Mouse (Mus musculus) stomach, embryonic 16.5 days (tissue): ENCODE data around the gene Kap. TPM values are rescaled to one million over a fixed set of nuclear protein-coding genes. Genes with fewer than 3 reads are reported as not detected.

Experiments used
- ATAC-seq: fragments of 200-750 bp; cut with Nextera tagmentation; 2 replicates; pipeline ENCODE4 v1.8.0; 2017; ENCODE audit warnings: moderate number of reproducible peaks, moderate TSS enrichment; ENCODE audit not compliant: insufficient read depth, low FRiP score
- H3K27ac ChIP-seq: fragments of 300-500 bp; sonication (generic); 2 replicates; pipeline ENCODE4 v1.5.1; 2014; ENCODE audit warnings: low read length
- H3K27me3 ChIP-seq: fragments of 300-500 bp; sonication (generic); 2 replicates; pipeline ENCODE4 v1.6.1; 2014; ENCODE audit warnings: low read length, control low read depth, mixed read lengths; ENCODE audit not compliant: control insufficient read depth, insufficient read depth
- H3K36me3 ChIP-seq: fragments of 300-500 bp; sonication (generic); 2 replicates; pipeline ENCODE4 v1.6.1; 2014; ENCODE audit warnings: low read length; ENCODE audit not compliant: control insufficient read depth, insufficient read depth
- H3K4me1 ChIP-seq: fragments of 300-500 bp; sonication (generic); 2 replicates; pipeline ENCODE4 v1.6.1; 2014; ENCODE audit warnings: low read length, control low read depth, mixed read lengths; ENCODE audit not compliant: control insufficient read depth, insufficient read depth
- H3K4me2 ChIP-seq: fragments of 300-500 bp; sonication (generic); 2 replicates; pipeline ENCODE4 v1.6.1; 2014; ENCODE audit warnings: low read depth, low read length, mixed read lengths
- H3K4me3 ChIP-seq: fragments of 300-500 bp; sonication (generic); replicated peaks from 2 replicates; pipeline ENCODE4 v1.5.1; 2014; ENCODE audit warnings: mild to moderate bottlenecking, low read length
- H3K9ac ChIP-seq: fragments of 300-500 bp; sonication (generic); 2 replicates; pipeline ENCODE4 v1.6.1; 2014; ENCODE audit warnings: low read length
- H3K9me3 ChIP-seq: fragments of 300-500 bp; sonication (generic); replicated peaks from 2 replicates; pipeline ENCODE4 v1.6.1; 2016; ENCODE audit warnings: low read length, control low read depth; ENCODE audit not compliant: control insufficient read depth
- WGBS: fragments of 180-500 bp; shearing (Covaris S2); extraction: QIAGEN DNeasy Blood & Tissue Kit; methylation state at CpG from one replicate; pipeline ENCODE4 v1.1.7; 2014; 5-methylcytosine and 5-hydroxymethylcytosine counted together
- polyA plus RNA-seq: library from polyadenylated mRNA; unstranded; fragments of >200 nt; fragmentation: Nextera tagmentation; extraction: Ambion mirVana; gene quantifications from 2 replicates; pipeline ENCODE4 v1.2.1, GENCODE M21; 2015

Kap gene
- not detected in 2 replicates for polyA plus RNA-seq

DNA sequence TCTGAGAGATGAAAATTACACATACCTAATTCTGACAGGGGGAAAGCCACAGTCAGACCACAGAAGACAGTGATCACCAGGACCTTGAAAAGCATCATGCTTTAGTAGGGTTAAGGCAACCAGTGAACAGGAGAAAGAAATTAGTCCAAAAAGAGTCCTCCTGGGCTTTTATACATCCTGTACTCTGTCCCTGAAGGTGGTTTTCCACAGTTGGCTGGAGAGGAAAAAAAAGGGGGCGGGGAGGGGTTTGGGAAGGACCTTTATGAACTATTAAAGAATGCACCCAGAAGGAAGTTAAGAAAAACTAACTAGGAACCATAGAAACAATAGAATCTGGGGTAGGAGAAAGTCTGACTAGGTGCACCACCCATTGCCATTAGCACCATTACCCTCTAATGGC, at the start of gene Kap:
TSS of gene Kap (minus strand) at position 237 of the 400 bp plus-strand sequence.
- Histone ChIP-seq H3K4me1 (no peaks in the 10 kb centered on the region), H3K4me3 (no peak within 1 kb of the TSS), H3K9me3 (no peaks in the 10 kb centered on the region), H3K9ac (no peak within 1 kb of the TSS), H3K27me3 (no peaks in the 10 kb centered on the region), H3K27ac (no peak within 1 kb of the TSS), H3K4me2 (no peak within 1 kb of the TSS), H3K36me3 (no peaks in the 10 kb centered on the region)
- WGBS = 83% methylated on average over 1 of the region's 1 CpGs
- no peak for ATAC-seq

DNA sequence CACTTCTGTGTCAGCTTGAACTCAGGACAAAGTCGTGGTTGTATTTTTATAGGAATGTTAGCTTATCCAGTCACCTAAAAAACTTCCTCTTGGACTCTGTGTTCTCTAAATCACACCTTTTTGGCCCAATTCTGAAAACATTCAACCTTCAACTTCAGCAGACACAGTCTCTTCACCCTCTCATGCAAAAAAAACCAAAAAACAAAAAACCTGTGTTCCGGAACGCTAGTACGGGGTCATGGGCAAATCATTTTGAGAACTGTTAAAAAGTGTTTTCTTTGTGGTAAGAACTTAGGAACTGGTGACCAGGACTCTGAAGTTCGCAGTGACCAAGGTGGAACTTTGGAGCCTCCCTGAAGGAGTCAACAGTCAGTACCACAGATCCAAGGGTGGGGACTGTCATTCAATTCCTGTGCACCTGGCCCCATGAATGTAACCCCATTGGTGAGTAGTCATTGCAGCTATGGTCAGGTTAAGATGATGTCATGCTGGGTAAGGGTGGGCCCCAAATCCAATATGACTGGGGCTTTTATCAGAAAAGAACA, 32.4 kb upstream of the Kap start:
- 88% methylated on average over 5 of the region's 5 CpGs for WGBS
- no peak for ATAC-seq
- Histone ChIP-seq H3K4me3 (no peak overlapping the region), H3K27ac (no peak overlapping the region), H3K9me3 (no peaks in the 10 kb centered on the region), H3K4me1 (no peaks in the 10 kb centered on the region), H3K36me3 (no peaks in the 10 kb centered on the region), H3K27me3 (no peaks in the 10 kb centered on the region), H3K9ac (no peak overlapping the region), H3K4me2 (no peak overlapping the region)

DNA sequence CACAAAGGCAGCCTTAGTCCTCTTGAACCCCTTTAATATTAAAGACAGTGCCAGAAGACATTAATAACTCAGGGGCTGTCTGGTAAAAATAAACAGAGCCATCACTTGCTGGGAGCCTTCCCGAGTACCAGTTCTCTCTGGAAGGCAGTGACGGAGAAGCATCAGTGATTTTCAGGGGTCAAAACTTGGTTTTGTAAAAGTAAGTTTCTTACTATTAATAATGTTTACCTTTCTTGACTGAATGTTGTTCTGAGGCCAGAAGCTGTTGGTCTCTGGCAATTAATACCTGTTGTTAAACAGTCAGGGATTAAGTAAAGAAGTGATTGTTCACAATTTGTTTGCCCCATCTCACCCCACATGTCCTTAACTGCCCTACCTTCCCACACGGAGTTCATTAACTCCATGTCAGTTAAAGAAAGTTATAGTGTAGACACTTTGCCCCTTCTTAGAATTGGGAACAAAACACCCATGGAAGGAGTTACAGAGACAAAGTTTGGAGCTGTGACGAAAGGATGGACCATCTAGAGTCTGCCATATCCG, 30.0 kb upstream of the Kap start:
- Histone ChIP-seq H3K27ac (no peak overlapping the region), H3K36me3 (no peaks in the 10 kb centered on the region), H3K27me3 (no peaks in the 10 kb centered on the region), H3K4me2 (no peak overlapping the region), H3K4me3 (no peak overlapping the region), H3K4me1 (no peaks in the 10 kb centered on the region), H3K9ac (no peak overlapping the region), H3K9me3 (no peaks in the 10 kb centered on the region)
- ATAC-seq = no peak
- 62% methylated on average over 5 of the region's 5 CpGs for WGBS

DNA sequence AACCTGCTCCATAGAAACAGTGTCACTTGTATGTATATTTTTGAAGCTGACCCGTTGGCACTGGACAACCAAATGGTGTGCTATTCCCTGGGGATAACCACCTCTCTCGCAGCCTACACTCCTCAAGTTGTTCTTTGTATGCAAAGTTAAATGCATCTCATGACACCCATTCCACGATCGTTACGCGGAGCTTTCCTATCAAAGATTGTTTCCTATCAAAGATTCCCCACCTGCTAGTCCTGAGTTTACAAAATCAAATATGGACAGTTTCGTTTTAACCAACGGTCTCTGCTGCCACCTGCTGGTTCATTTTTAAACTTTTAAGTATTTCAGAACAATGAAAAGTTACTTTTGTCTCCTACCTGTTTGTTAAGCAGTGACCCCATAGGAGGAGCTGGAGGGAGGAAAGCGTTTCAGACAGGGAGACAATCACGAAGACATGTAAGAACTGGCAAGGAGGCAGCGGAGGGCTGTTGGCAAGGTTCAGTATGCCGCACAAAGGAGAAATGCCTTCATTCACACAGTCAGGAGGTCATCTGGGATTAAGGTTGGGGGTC, 22.4 kb upstream of the Kap start:
- H3K9me3 ChIP-seq = no peaks in the 10 kb centered on the region
- H3K27ac ChIP-seq = no peak overlapping the region
- no peaks in the 10 kb centered on the region for H3K27me3 ChIP-seq
- H3K36me3 ChIP-seq = no peaks in the 10 kb centered on the region
- no peak for ATAC-seq
- H3K4me2 ChIP-seq = no peak overlapping the region
- no peaks in the 10 kb centered on the region for H3K4me1 ChIP-seq
- 25% methylated on average over 12 of the region's 12 CpGs for WGBS
- H3K4me3 ChIP-seq = no peak overlapping the region
- H3K9ac ChIP-seq = no peak overlapping the region

DNA sequence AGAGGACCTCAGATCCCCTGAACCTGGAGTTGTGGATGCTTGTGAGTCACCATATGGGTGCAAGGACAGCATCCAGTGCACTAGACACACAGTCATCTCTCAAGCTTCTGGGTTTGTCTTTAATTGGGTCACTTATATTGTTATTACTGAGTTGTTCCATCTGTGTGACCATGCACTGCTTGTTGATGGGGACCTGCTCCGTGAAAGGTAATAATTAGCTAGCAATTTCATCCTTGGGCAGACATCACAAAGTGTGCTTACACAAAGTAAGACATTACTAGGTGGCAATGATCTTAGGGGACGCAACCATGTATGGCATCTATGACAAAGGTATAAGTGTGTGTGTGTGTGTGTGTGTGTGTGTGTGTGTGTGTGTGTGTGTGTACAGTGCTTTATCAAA, 19.1 kb upstream of the Kap start:
- no peak overlapping the region for H3K27ac ChIP-seq

DNA sequence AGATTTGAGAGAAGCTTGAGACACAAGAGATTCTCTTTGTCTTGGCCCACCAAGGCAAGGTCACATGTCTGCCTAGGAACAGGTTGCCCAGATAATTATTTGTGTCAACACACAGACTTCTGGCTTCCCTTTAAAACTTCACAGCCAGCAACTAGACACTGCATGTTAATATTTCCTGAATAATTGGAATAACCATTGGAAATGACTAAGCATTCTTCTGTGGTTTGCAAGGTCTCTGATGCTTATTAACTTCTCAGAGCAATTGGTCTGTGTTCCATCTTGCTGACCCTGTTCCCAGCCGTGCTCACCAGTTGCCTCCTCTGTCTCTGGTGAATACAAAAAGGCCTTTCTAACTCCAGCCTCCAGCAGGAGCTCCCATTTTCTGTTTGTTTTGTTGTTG, 17.6 kb upstream of the Kap start:
- H3K4me2 ChIP-seq = no peak overlapping the region
- ATAC-seq = no peak
- H3K27me3 ChIP-seq = no peaks in the 10 kb centered on the region

More for the DNA sequence above, 19.1 kb upstream of the Kap start:
- Histone ChIP-seq H3K4me2 (no peak overlapping the region), H3K4me3 (no peak overlapping the region), H3K36me3 (no peaks in the 10 kb centered on the region), H3K9ac (no peak overlapping the region), H3K27me3 (no peaks in the 10 kb centered on the region), H3K9me3 (no peaks in the 10 kb centered on the region), H3K4me1 (no peaks in the 10 kb centered on the region)
- WGBS = 72% methylated on average over 2 of the region's 2 CpGs
- ATAC-seq = no peak

DNA sequence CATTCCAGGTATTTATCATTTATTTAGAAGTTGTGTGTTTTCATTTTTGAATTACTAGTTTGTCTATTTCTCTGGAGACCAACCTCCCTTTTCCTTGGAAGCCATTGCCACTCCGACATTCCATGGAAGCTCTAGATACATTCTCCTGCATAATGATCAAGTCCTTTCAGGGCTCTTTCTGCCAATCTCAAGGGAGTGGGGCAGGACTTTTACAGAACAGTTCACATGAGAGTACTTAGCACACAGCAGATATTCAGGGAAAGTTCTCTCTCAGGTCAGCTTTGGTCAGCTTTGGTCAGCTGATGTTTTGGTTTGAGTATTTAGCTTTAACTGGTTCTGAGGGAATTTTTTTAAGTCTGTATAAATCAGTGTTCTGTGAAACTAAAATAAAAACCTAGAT, 14.8 kb upstream of the Kap start:
- no peak for ATAC-seq
- WGBS = 86% methylated on average over 1 of the region's 1 CpGs
- no peak overlapping the region for H3K27ac ChIP-seq

More for the DNA sequence above, 17.6 kb upstream of the Kap start:
- H3K36me3 ChIP-seq = no peaks in the 10 kb centered on the region
- no peak overlapping the region for H3K9ac ChIP-seq
- no peaks in the 10 kb centered on the region for H3K4me1 ChIP-seq
- no peaks in the 10 kb centered on the region for H3K9me3 ChIP-seq
- no peak overlapping the region for H3K27ac ChIP-seq
- H3K4me3 ChIP-seq = no peak overlapping the region
- 72% methylated on average over 1 of the region's 1 CpGs for WGBS

DNA sequence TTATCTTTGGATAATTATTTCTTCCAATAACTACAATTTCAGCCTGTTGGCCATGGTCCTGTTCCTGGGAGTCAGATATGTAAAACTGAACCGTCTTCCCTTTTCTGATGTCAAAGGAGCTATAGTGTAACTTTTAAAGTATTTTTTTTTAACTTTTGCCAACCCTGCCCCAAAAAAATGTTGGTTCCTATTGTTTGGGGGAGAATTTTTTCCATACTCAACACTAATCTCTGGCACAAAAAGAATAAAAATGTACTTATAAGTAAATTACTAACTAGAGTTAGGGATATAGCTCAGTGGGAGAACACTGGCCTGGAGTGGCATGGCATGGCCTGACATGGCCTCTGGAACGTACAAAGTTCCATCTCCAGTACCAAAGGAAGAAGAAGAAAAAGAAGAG, 2.3 kb upstream of the Kap start:
- H3K9me3 ChIP-seq = no peaks in the 10 kb centered on the region
- ATAC-seq = no peak

More for the DNA sequence above, 14.8 kb upstream of the Kap start:
- Histone ChIP-seq H3K9me3 (no peaks in the 10 kb centered on the region), H3K27me3 (no peaks in the 10 kb centered on the region), H3K4me2 (no peak overlapping the region), H3K4me3 (no peak overlapping the region), H3K36me3 (no peaks in the 10 kb centered on the region), H3K4me1 (no peaks in the 10 kb centered on the region), H3K9ac (no peak overlapping the region)

DNA sequence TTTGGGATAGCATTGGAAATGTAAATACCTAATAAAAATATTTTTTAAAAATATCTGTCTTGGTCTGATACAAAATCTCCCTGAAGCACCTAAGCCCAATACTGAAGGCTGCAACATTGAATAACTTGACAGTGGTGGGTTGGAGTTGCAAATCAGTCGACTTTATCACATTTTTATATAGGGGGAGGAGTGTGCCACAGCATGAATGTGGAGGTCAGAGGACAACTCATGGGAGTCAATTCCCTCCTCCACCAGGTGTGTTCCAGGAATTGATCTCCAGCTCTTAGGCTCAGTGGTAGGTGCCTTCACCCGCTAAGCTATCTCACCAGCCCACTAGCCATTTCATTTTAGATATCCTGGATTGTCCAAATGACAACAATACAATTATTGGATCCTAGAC, 4.2 kb downstream of the Kap start:
- WGBS = 54% methylated on average over 2 of the region's 2 CpGs
- no peaks in the 10 kb centered on the region for H3K4me1 ChIP-seq
- H3K27ac ChIP-seq = no peak overlapping the region
- H3K4me2 ChIP-seq = no peak overlapping the region
- H3K27me3 ChIP-seq = no peaks in the 10 kb centered on the region
- H3K36me3 ChIP-seq = no peaks in the 10 kb centered on the region
- no peak for ATAC-seq
- no peak overlapping the region for H3K9ac ChIP-seq
- no peaks in the 10 kb centered on the region for H3K9me3 ChIP-seq
- H3K4me3 ChIP-seq = no peak overlapping the region

More for the DNA sequence above, 2.3 kb upstream of the Kap start:
- whole genome bisulfite sequencing = 69% methylated on average over 2 of the region's 2 CpGs
- Histone ChIP-seq H3K4me1 (no peaks in the 10 kb centered on the region), H3K4me2 (no peak overlapping the region), H3K27me3 (no peaks in the 10 kb centered on the region), H3K9ac (no peak overlapping the region), H3K36me3 (no peaks in the 10 kb centered on the region), H3K27ac (no peak overlapping the region), H3K4me3 (no peak overlapping the region)
